Mouse (Mus musculus): ENCODE results near the gene Hoxb9. TPM values are rescaled to one million over a fixed set of nuclear protein-coding genes. Genes with fewer than 3 reads are reported as not detected.

Gene Hoxb9
- total RNA-seq, 1 experiment, result 3.3 TPM

GRCm38 (mm10) chr11:96284774-96285734 lies 13.8 kb downstream of the Hoxb9 start:
- no peak for TF ChIP-seq MAFK (IDR thresholded peaks at IDR 0.05; ENCODE audit: insufficient read depth, low read depth, low read length)
- TF ChIP-seq ZC3H11A (IDR thresholded peaks at IDR 0.05; ENCODE audit: borderline replicate concordance, low read depth, low read length), result no peak
- no peak for TF ChIP-seq CHD2 (IDR thresholded peaks at IDR 0.05; ENCODE audit: low read depth, low read length)
- no peak for TF ChIP-seq ZNF384 (IDR thresholded peaks at IDR 0.05; ENCODE audit: low read depth, low read length)
- no peak for TF ChIP-seq HCFC1 (IDR thresholded peaks at IDR 0.05; ENCODE audit: borderline replicate concordance, insufficient read depth, low read length)
- Histone ChIP-seq H3K4me3 (ENCODE audit: insufficient read depth in 1 of 2, low read depth in 1 of 2, low read length in 2 of 2, poor library complexity in 1 of 2, severe bottlenecking in 1 of 2) (0 out of 4 replicates have a peak overlapping the region, but pooled peaks of 1 of the 2 experiments have one; percentile 17), H3K9ac (ENCODE audit: insufficient read depth, low read depth, low read length, poor library complexity, severe bottlenecking) (no peak overlapping the region), H3K27ac (ENCODE audit: insufficient read depth, low read depth, low read length, poor library complexity, severe bottlenecking) (no peak overlapping the region), H3K4me1 (ENCODE audit: control insufficient read depth in 2 of 2, insufficient read depth in 2 of 2, low read length in 2 of 2, poor library complexity in 1 of 2) (peaks cover 0 to 9% of the 10 kb centered on the region in 2 experiments; a peak in 1 of 4 replicates), H3K36me3 (ENCODE audit: control insufficient read depth, insufficient read depth, low read length, poor library complexity, severe bottlenecking) (no peaks in the 10 kb centered on the region), H3K9me3 (ENCODE audit: control insufficient read depth, insufficient read depth, low read depth, low read length) (no peaks in the 10 kb centered on the region)
- DNase-seq (ENCODE audit: low read depth, low spot score), result no peak
- in situ Hi-C loops (cut with MboI; ENCODE audit: low sequenced_read_pairs in 2 of 2, unreplicated experiment in 2 of 2), result loop anchor here (5.0 to 25.0 kb wide), 3 partner anchors 42 to 577 kb away; no protein-coding TSS in a partner anchor

- Histone ChIP-seq H3K9me3 (ENCODE audit: control insufficient read depth, insufficient read depth, low read depth, low read length) (no peaks in the 10 kb centered on the region), H3K4me3 (ENCODE audit: insufficient read depth in 1 of 2, low read depth in 1 of 2, low read length in 2 of 2, poor library complexity in 1 of 2, severe bottlenecking in 1 of 2) (peak within 1 kb of the TSS; percentile 25 to 67), H3K4me1 (ENCODE audit: control insufficient read depth in 2 of 2, insufficient read depth in 2 of 2, low read length in 2 of 2, poor library complexity in 1 of 2) (peaks cover 0 to 9% of the 10 kb centered on the region in 2 experiments; a peak in 1 of 4 replicates), H3K36me3 (ENCODE audit: control insufficient read depth, insufficient read depth, low read length, poor library complexity, severe bottlenecking) (no peaks in the 10 kb centered on the region), H3K9ac (ENCODE audit: insufficient read depth, low read depth, low read length, poor library complexity, severe bottlenecking) (no peak within 1 kb of the TSS), H3K27ac (ENCODE audit: insufficient read depth, low read depth, low read length, poor library complexity, severe bottlenecking) (no peak within 1 kb of the TSS)
- DNase-seq (ENCODE audit: low read depth, low spot score), result no peak
- in situ Hi-C loops (cut with MboI; ENCODE audit: low sequenced_read_pairs in 2 of 2, unreplicated experiment in 2 of 2), result loop anchor here in 1 of 2 experiments (10.0 to 25.0 kb wide), 2 partner anchors 49 to 576 kb away; no protein-coding TSS in a partner anchor
- no peak for TF ChIP-seq ZNF384 (IDR thresholded peaks at IDR 0.05; ENCODE audit: low read depth, low read length)
- TF ChIP-seq HCFC1 (IDR thresholded peaks at IDR 0.05; ENCODE audit: borderline replicate concordance, insufficient read depth, low read length), result no peak
- TF ChIP-seq MAFK (IDR thresholded peaks at IDR 0.05; ENCODE audit: insufficient read depth, low read depth, low read length), result no peak
- TF ChIP-seq CHD2 (IDR thresholded peaks at IDR 0.05; ENCODE audit: low read depth, low read length), result no peak
Measured at GRCm38 (mm10) chr11:96285771-96286738, 14.8 kb downstream of the Hoxb9 start, which contains the start of gene Hoxb7. Gene Hoxb7 (plus strand): TSS chr11:96286623.

- TF ChIP-seq ZNF384 (IDR thresholded peaks at IDR 0.05; ENCODE audit: low read depth, low read length) (no peak), HCFC1 (IDR thresholded peaks at IDR 0.05; ENCODE audit: borderline replicate concordance, insufficient read depth, low read length) (no peak), CHD2 (IDR thresholded peaks at IDR 0.05; ENCODE audit: low read depth, low read length) (no peak), MAFK (IDR thresholded peaks at IDR 0.05; ENCODE audit: insufficient read depth, low read depth, low read length) (no peak), ZC3H11A (IDR thresholded peaks at IDR 0.05; ENCODE audit: borderline replicate concordance, low read depth, low read length) (no peak)
- H3K9ac ChIP-seq (ENCODE audit: insufficient read depth, low read depth, low read length, poor library complexity, severe bottlenecking), result no peak overlapping the region
- H3K36me3 ChIP-seq (ENCODE audit: control insufficient read depth, insufficient read depth, low read length, poor library complexity, severe bottlenecking), result no peaks in the 10 kb centered on the region
- peak overlapping the region; percentile 25 to 67 for H3K4me3 ChIP-seq (ENCODE audit: insufficient read depth in 1 of 2, low read depth in 1 of 2, low read length in 2 of 2, poor library complexity in 1 of 2, severe bottlenecking in 1 of 2)
- no peak for DNase-seq (ENCODE audit: low read depth, low spot score)
- in situ Hi-C loops (cut with MboI; ENCODE audit: low sequenced_read_pairs in 2 of 2, unreplicated experiment in 2 of 2), result loop anchor here in 1 of 2 experiments (10.0 to 25.0 kb wide), 2 partner anchors 48 to 575 kb away; no protein-coding TSS in a partner anchor
- no peaks in the 10 kb centered on the region for H3K9me3 ChIP-seq (ENCODE audit: control insufficient read depth, insufficient read depth, low read depth, low read length)
- no peak overlapping the region for H3K27ac ChIP-seq (ENCODE audit: insufficient read depth, low read depth, low read length, poor library complexity, severe bottlenecking)
- H3K4me1 ChIP-seq (ENCODE audit: control insufficient read depth in 2 of 2, insufficient read depth in 2 of 2, low read length in 2 of 2, poor library complexity in 1 of 2), result peaks cover 0 to 9% of the 10 kb centered on the region in 2 experiments; a peak in 1 of 4 replicates
Measured at GRCm38 (mm10) chr11:96286739-96287385, 15.6 kb downstream of the Hoxb9 start.

All from ES-E14 (cell line).